Mouse (Mus musculus) cerebellum, adult 2 months (tissue): ENCODE data around the gene Trim47. TPM values are rescaled to one million over a fixed set of nuclear protein-coding genes. Genes with fewer than 3 reads are reported as not detected.
A peak's percentile ranks its signal among the peaks of the same experiment; 100 is the strongest.

Experiments used
- DNase-seq, 2 experiments: peaks; one replicate each; pipeline ENCODE4 v3.0.0; 2021
- H3K27ac ChIP-seq: fragments of 200-500 bp; 2 replicates; pipeline ENCODE4 v1.5.1; 2012; ENCODE audit warnings: low read length, control low read depth, inconsistent platforms; ENCODE audit not compliant: insufficient read depth
- H3K27me3 ChIP-seq: fragments of 200-500 bp; 2 replicates; pipeline ENCODE4 v1.6.1; 2012; ENCODE audit warnings: inconsistent platforms, mild to moderate bottlenecking, low read length, moderate library complexity; ENCODE audit not compliant: control insufficient read depth, insufficient read depth
- H3K4me1 ChIP-seq: fragments of 200-500 bp; 2 replicates; pipeline ENCODE4 v1.6.1; 2011; ENCODE audit warnings: low read length; ENCODE audit not compliant: control insufficient read depth, insufficient read depth
- H3K4me3 ChIP-seq: fragments of 200-500 bp; replicated peaks from 2 replicates; pipeline ENCODE3; 2011; ENCODE audit warnings: mild to moderate bottlenecking, low read depth, low read length, control low read depth; ENCODE audit not compliant: insufficient read depth
- CTCF ChIP-seq: fragments of 200-500 bp; IDR thresholded peaks from 2 replicates; pipeline ENCODE4 v1.5.1; 2011; ENCODE audit warnings: low read depth, mild to moderate bottlenecking, control low read depth, low read length, moderate library complexity, borderline replicate concordance; ENCODE audit not compliant: insufficient read depth
- POLR2A ChIP-seq: fragments of 200-500 bp; IDR thresholded peaks from 2 replicates; pipeline ENCODE4 v1.6.1; 2011; ENCODE audit warnings: low read length, control low read depth, borderline replicate concordance; ENCODE audit not compliant: insufficient read depth
- WGBS: fragments of 180-500 bp; shearing (Covaris S2); methylation state at CpG from one replicate; pipeline ENCODE4 v1.1.7; 2018; 5-methylcytosine and 5-hydroxymethylcytosine counted together
- polyA plus RNA-seq: library from polyadenylated mRNA; depleted of rRNA; stranded (reverse); fragments of >200 nt; gene quantifications from 2 replicates; pipeline ENCODE4 v1.2.3, GENCODE M21; 2012; rRNA removed

The Trim47 gene
- polyA plus RNA-seq, 1 experiment, result 4.1 TPM

- 31% methylated on average over 11 of the region's 11 CpGs for WGBS
- no peaks in the 10 kb centered on the region for H3K27me3 ChIP-seq
- DNase-seq, result peak; percentile 45 to 50
- peaks cover 75% of the 10 kb centered on the region for H3K4me1 ChIP-seq
- TF ChIP-seq POLR2A, result no peak
- TF ChIP-seq CTCF, result no peak
- no peak overlapping the region for H3K4me3 ChIP-seq
- H3K27ac ChIP-seq, result peak overlapping the region; percentile 58
Measured at GRCm38 (mm10) chr11:116059691-116060025, 67.4 kb downstream of the Trim47 start.

GRCm38 (mm10) chr11:116058868-116059690 is 67.9 kb downstream of the Trim47 start:
- Histone ChIP-seq H3K27ac (peak overlapping the region; percentile 58), H3K27me3 (no peaks in the 10 kb centered on the region), H3K4me1 (peaks cover 70% of the 10 kb centered on the region), H3K4me3 (no peak overlapping the region)
- DNase-seq, result peak in 1 of 2 experiments; percentile 51
- WGBS, result 46% methylated on average over 17 of the region's 17 CpGs
- TF ChIP-seq CTCF, result no peak
- TF ChIP-seq POLR2A, result no peak

- TF ChIP-seq CTCF (no peak), POLR2A (no peak)
Measured at GRCm38 (mm10) chr11:116058022-116058614, 68.9 kb downstream of the Trim47 start.

GRCm38 (mm10) chr11:116057237-116057881 is 69.7 kb downstream of the Trim47 start:
- no peak overlapping the region for H3K4me3 ChIP-seq
- no peak for DNase-seq
- 53% methylated on average over 4 of the region's 4 CpGs for WGBS
- TF ChIP-seq CTCF (no peak), POLR2A (no peak)
- peaks cover 56% of the 10 kb centered on the region for H3K4me1 ChIP-seq
- 0 out of 2 replicates have a peak overlapping the region, but pooled peaks have one; percentile 58 for H3K27ac ChIP-seq
- H3K27me3 ChIP-seq, result no peaks in the 10 kb centered on the region

More at GRCm38 (mm10) chr11:116058022-116058614, 68.9 kb downstream of the Trim47 start:
- H3K27me3 ChIP-seq, result no peaks in the 10 kb centered on the region
- peak overlapping the region; percentile 58 for H3K27ac ChIP-seq
- no peak overlapping the region for H3K4me3 ChIP-seq
- no peak for DNase-seq
- WGBS, result 39% methylated on average over 12 of the region's 12 CpGs
- peaks cover 64% of the 10 kb centered on the region for H3K4me1 ChIP-seq

- 86% methylated on average over 11 of the region's 11 CpGs for WGBS
- TF ChIP-seq CTCF, result no peak
- no peak for TF ChIP-seq POLR2A
- no peaks in the 10 kb centered on the region for H3K27me3 ChIP-seq
- peaks cover 42% of the 10 kb centered on the region for H3K4me1 ChIP-seq
- DNase-seq, result no peak
- no peak overlapping the region for H3K27ac ChIP-seq
- no peak overlapping the region for H3K4me3 ChIP-seq
Measured at GRCm38 (mm10) chr11:116055873-116056272, 71.1 kb downstream of the Trim47 start.

Other genes starting within 250 kb of the Trim47 start
- gene Smim5, start 227.2 kb downstream of the Trim47 start, polyA plus RNA-seq, result 1.3 and 1.7 TPM in 2 replicates
- gene Smim6, start 215.2 kb downstream of the Trim47 start, polyA plus RNA-seq, result 0.11 TPM in 1 of 2 replicates, not detected in the other
- gene Sap30bp, start 193.9 kb downstream of the Trim47 start, polyA plus RNA-seq, result 49.5 and 53.5 TPM in 2 replicates
- gene Recql5, start 193.7 kb downstream of the Trim47 start, polyA plus RNA-seq, result 24.7 and 28.5 TPM in 2 replicates
- 21.6 and 28.6 TPM in 2 replicates for gene Itgb4, start 152.5 kb downstream of the Trim47 start, polyA plus RNA-seq
- 14.8 and 15.1 TPM in 2 replicates for gene Galk1, start 114.5 kb downstream of the Trim47 start, polyA plus RNA-seq
- 456 and 541 TPM in 2 replicates for gene H3f3b, start 99.2 kb downstream of the Trim47 start, polyA plus RNA-seq
- 48.1 and 49.1 TPM in 2 replicates for gene Unk, start 96.9 kb downstream of the Trim47 start, polyA plus RNA-seq
- gene Unc13d, start 49.2 kb downstream of the Trim47 start, polyA plus RNA-seq, result 3.8 and 5.7 TPM in 2 replicates
- 509 and 539 TPM in 2 replicates for gene Wbp2, start 40.2 kb downstream of the Trim47 start, polyA plus RNA-seq
- gene Trim65, start 3.9 kb upstream of the Trim47 start, polyA plus RNA-seq, result 7.9 and 9.3 TPM in 2 replicates
- gene Mrpl38, start 11.7 kb upstream of the Trim47 start, polyA plus RNA-seq, result 61.9 and 66.2 TPM in 2 replicates
- gene Fbf1, start 41.0 kb upstream of the Trim47 start, polyA plus RNA-seq, result 81.1 and 83.0 TPM in 2 replicates
- 55.2 and 56.8 TPM in 2 replicates for gene Ten1, start 71.6 kb upstream of the Trim47 start, polyA plus RNA-seq
- gene Acox1, start 71.8 kb upstream of the Trim47 start, polyA plus RNA-seq, result 107 and 115 TPM in 2 replicates
- gene Evpl, start 110.9 kb upstream of the Trim47 start, polyA plus RNA-seq, result 1.2 and 1.6 TPM in 2 replicates
- gene Srp68, start 147.0 kb upstream of the Trim47 start, polyA plus RNA-seq, result 76.4 and 79.2 TPM in 2 replicates
- gene Galr2, start 153.7 kb upstream of the Trim47 start, polyA plus RNA-seq, result 0.05 TPM in 1 of 2 replicates, not detected in the other
- gene Exoc7, start 180.0 kb upstream of the Trim47 start, polyA plus RNA-seq, result 104 and 118 TPM in 2 replicates
- gene Foxj1, start 208.2 kb upstream of the Trim47 start, polyA plus RNA-seq, result 13.9 and 15.7 TPM in 2 replicates